Mouse (Mus musculus) liver, adult 10 weeks (tissue): ENCODE measurements around the gene Olfr975. TPM values are rescaled to one million over a fixed set of nuclear protein-coding genes. Genes with fewer than 3 reads are reported as not detected.

Source experiments
- polyA plus RNA-seq: library from polyadenylated mRNA; stranded (reverse); fragments of 350-450 nt; fragmentation: Illumina TruSeq; extraction: RNeasy Lipid Tissue Mini Kit (QIAGEN cat#74804); gene quantifications from one replicate; pipeline ENCODE4 v1.2.3, GENCODE M21; 2014; ENCODE audit warnings: low read depth, low replicate concordance

Gene Olfr975
- not detected for polyA plus RNA-seq

DNA sequence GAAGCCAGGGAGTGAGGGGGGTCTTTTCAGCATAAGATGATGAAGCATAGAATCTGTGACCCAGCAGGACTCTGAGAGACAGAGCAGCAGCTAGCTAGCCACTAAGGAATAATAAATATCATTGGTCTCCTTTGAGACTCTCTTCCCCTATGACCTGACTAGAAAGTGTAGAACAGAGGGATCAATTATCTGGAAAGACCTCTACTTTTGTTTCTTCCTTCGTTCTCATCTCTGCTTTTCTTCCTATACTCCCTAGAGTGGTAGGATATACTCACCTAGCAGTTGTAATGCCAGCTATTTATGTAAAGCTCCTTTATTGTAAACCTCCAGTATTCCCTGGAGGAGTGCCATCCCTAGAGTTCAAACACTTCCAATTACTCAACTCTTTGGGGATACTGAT is at the start of gene Olfr975:
TSS of gene Olfr975 (minus strand) at position 101 of the 400 bp plus-strand sequence.

DNA sequence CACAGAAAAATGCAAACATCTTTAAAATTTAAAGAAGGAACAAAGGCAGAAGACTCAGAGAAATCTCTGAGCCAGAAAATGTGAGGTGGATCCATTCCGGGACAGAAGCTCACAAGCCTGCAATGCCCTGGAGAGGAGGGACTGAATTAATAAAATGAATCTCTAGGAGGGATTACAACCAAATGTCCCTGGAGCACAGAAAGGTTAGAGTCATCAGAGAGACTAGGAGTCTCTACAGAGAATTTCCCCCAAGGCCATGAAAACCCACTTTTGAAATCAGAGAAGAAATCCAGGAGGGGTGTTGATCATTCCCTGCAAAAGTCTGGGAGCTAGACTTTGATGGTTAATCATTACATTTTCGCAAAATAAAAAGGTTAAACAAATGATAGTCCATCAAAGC is 40.0 kb upstream of the Olfr975 start, which contains the start of gene Olfr978:
TSS of gene Olfr978 (plus strand) at position 301 of the 400 bp plus-strand sequence.

DNA sequence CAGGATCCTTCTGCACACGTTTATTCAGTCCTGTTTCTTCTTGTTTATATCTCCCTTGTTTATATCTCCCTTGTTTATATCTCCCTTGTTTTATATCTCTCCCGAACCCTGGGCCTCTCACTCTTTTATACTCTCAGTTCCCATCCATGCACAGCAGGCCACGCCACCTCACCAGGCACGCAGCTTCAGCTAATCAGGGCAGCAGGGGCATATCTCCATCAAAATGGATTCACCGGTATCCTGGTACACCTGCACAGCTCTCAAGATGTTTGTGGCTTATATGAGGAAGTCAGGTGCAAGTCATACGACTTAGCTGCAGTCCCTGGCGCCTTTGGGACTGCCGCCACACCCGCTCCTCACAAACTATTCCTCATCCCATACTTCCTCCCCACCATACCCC is 9.2 kb upstream of the Olfr975 start, which contains the start of gene Olfr976:
TSS of gene Olfr976 (minus strand) at position 101 of the 400 bp plus-strand sequence.

DNA sequence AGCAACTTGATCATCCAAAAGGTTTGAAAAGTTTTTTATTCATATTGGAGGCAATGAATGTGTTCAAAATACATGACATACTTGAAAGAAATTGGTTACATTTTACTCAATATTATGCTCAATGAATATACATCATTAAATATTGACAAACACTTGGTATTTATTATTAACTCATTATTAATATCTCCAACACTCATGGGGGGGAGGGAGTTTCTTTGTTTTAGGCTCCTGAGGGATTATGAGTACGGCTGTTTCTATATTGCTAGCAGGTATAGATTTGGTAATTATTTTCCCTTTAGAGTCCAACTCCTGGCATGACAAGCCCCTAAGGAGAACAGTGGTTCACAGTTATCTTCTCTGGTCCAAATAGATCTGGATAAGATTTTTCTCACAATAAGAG is 14.6 kb downstream of the Olfr975 start, which contains the start of gene Olfr974:
TSS of gene Olfr974 (plus strand) at position 301 of the 400 bp plus-strand sequence.

DNA sequence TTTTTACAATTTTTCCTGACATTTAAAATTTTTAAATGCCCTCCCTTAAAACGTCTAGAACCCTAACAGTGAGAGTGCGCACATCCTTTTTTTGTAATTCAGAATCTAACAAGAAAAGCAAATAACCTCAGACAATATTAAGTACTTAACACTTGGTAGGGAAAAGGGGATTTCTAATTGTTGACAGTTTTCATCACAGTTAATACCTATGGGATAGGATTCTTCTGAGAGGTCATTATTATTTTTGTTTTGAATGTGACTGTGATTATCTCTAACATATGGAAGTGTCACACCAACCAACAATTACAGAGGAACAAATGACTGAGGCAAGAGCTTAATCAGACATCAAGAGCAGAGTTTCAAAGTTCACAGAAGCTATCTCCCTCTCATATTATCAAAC is 44.8 kb downstream of the Olfr975 start, which contains the start of gene Olfr229:
TSS of gene Olfr229 (plus strand) at position 301 of the 400 bp plus-strand sequence.

Other genes starting within 250 kb of the Olfr975 start
- gene Olfr149, start 244.9 kb downstream of the Olfr975 start, polyA plus RNA-seq, result not detected
- gene Olfr965, start 240.7 kb downstream of the Olfr975 start, polyA plus RNA-seq, result not detected
- gene Olfr150, start 221.1 kb downstream of the Olfr975 start, polyA plus RNA-seq, result not detected
- gene Olfr967, start 205.8 kb downstream of the Olfr975 start, polyA plus RNA-seq, result not detected
- not detected for gene Olfr968, start 168.8 kb downstream of the Olfr975 start, polyA plus RNA-seq
- not detected for gene Olfr969, start 161.1 kb downstream of the Olfr975 start, polyA plus RNA-seq
- gene Olfr970, start 143.2 kb downstream of the Olfr975 start, polyA plus RNA-seq, result not detected
- not detected for gene Olfr971, start 115.2 kb downstream of the Olfr975 start, polyA plus RNA-seq
- gene Olfr972, start 85.6 kb downstream of the Olfr975 start, polyA plus RNA-seq, result not detected
- not detected for gene Olfr229, start 44.7 kb downstream of the Olfr975 start, polyA plus RNA-seq
- gene Olfr974, start 14.5 kb downstream of the Olfr975 start, polyA plus RNA-seq, result not detected
- gene Olfr976, start 9.1 kb upstream of the Olfr975 start, polyA plus RNA-seq, result not detected
- gene Olfr978, start 40.1 kb upstream of the Olfr975 start, polyA plus RNA-seq, result not detected
- gene Olfr979, start 51.4 kb upstream of the Olfr975 start, polyA plus RNA-seq, result not detected
- not detected for gene Olfr980, start 57.5 kb upstream of the Olfr975 start, polyA plus RNA-seq
- not detected for gene Olfr981, start 69.4 kb upstream of the Olfr975 start, polyA plus RNA-seq
- not detected for gene Olfr982, start 121.8 kb upstream of the Olfr975 start, polyA plus RNA-seq
- gene Olfr983, start 141.5 kb upstream of the Olfr975 start, polyA plus RNA-seq, result not detected
- not detected for gene Olfr984, start 162.2 kb upstream of the Olfr975 start, polyA plus RNA-seq
- gene Olfr985, start 178.1 kb upstream of the Olfr975 start, polyA plus RNA-seq, result not detected
- gene Tmem225, start 196.1 kb upstream of the Olfr975 start, polyA plus RNA-seq, result not detected
- gene Olfr986, start 228.9 kb upstream of the Olfr975 start, polyA plus RNA-seq, result not detected
- gene Zfp202, start 240.3 kb upstream of the Olfr975 start, polyA plus RNA-seq, result 0.74 TPM